Mouse (Mus musculus) CH12.LX (cell line): ENCODE results near the gene Bpifb3. TPM values are rescaled to one million over a fixed set of nuclear protein-coding genes. Genes with fewer than 3 reads are reported as not detected.

Experiments
- DNase-seq: peaks from one replicate; pipeline ENCODE4 v3.0.0-alpha.2; 2013; ENCODE audit errors: extremely low read depth
- H3K27ac ChIP-seq: 2 replicates; pipeline ENCODE4 v1.5.1; 2012; ENCODE audit warnings: low read depth, mild to moderate bottlenecking, control low read depth, moderate library complexity; ENCODE audit not compliant: insufficient read depth
- H3K27me3 ChIP-seq: replicated peaks from 2 replicates; pipeline ENCODE3; 2012; ENCODE audit warnings: inconsistent platforms
- H3K36me3 ChIP-seq, 2 experiments: replicated peaks in 1 of 2; 2 replicates each; pipeline versions ENCODE3 to v1.6.1; 2012; ENCODE audit warnings: inconsistent platforms in 1 of 2, low read length in 1 of 2, mild to moderate bottlenecking in 1 of 2, mixed read lengths in 1 of 2, moderate library complexity in 1 of 2; ENCODE audit not compliant: control insufficient read depth in 1 of 2, insufficient read depth in 1 of 2
- H3K4me1 ChIP-seq, 2 experiments: 2 replicates each; pipeline ENCODE4 v1.6.1; 2012; ENCODE audit warnings: inconsistent platforms in 1 of 2, moderate library complexity in 1 of 2; ENCODE audit not compliant: insufficient read depth in 2 of 2, control insufficient read depth in 1 of 2
- H3K4me2 ChIP-seq: 2 replicates; pipeline ENCODE4 v1.6.1; 2012; ENCODE audit warnings: low read depth, mild to moderate bottlenecking, control low read depth; ENCODE audit not compliant: poor library complexity, insufficient read depth, severe bottlenecking
- H3K4me3 ChIP-seq, 3 experiments: fragments of 150-350 bp in 1 of 3; sonication (generic) in 1 of 3; replicated peaks in 1 of 3; 2 replicates each; pipeline versions ENCODE3 to v1.5.1; 2011 to 2012; ENCODE audit warnings: low read depth in 2 of 3, low read length in 2 of 3, mild to moderate bottlenecking in 2 of 3, moderate library complexity in 2 of 3, control low read depth in 1 of 3, improper control_type of control experiment in 1 of 3, inconsistent platforms in 1 of 3, mixed read lengths in 1 of 3; ENCODE audit not compliant: poor library complexity in 1 of 3
- H3K79me2 ChIP-seq: replicated peaks from 2 replicates; pipeline ENCODE4 v1.6.1; 2012; ENCODE audit warnings: mild to moderate bottlenecking, moderate library complexity; ENCODE audit not compliant: control insufficient read depth, poor library complexity, insufficient read depth, severe bottlenecking; ENCODE audit errors: extremely low read depth
- H3K9ac ChIP-seq: 2 replicates; pipeline ENCODE4 v1.6.1; 2012; ENCODE audit warnings: low read depth, mild to moderate bottlenecking, control low read depth, moderate library complexity; ENCODE audit not compliant: insufficient read depth
- H3K9me3 ChIP-seq: replicated peaks from 2 replicates; pipeline ENCODE3; 2012; ENCODE audit warnings: low read length, inconsistent platforms, mixed read lengths
- E2F4 ChIP-seq: IDR thresholded peaks from 2 replicates; pipeline ENCODE4 v1.6.1; 2011; ENCODE audit warnings: low read depth, low read length, improper control_type of control experiment; ENCODE audit not compliant: insufficient replicate concordance
- ETS1 ChIP-seq: conservative IDR thresholded peaks from 2 replicates; pipeline ENCODE4 v1.6.1; 2012; ENCODE audit warnings: low read depth, mild to moderate bottlenecking, inconsistent platforms, low read length, improper control_type of control experiment, moderate library complexity
- GABPA ChIP-seq: IDR thresholded peaks from 2 replicates; pipeline ENCODE4 v1.6.1; 2012; ENCODE audit warnings: low read depth, low read length, improper control_type of control experiment, inconsistent platforms; ENCODE audit not compliant: insufficient replicate concordance
- HCFC1 ChIP-seq: IDR thresholded peaks from 2 replicates; pipeline ENCODE4 v1.6.1; 2012; ENCODE audit warnings: low read depth, mild to moderate bottlenecking, inconsistent platforms, low read length, improper control_type of control experiment
- IRF4 ChIP-seq: IDR thresholded peaks from 2 replicates; pipeline ENCODE4 v1.6.1; 2014; ENCODE audit warnings: low read depth, mild to moderate bottlenecking, inconsistent platforms, low read length, improper control_type of control experiment
- JUN ChIP-seq: IDR thresholded peaks from 2 replicates; pipeline ENCODE4 v1.6.1; 2011; ENCODE audit warnings: low read depth, mild to moderate bottlenecking, low read length, improper control_type of control experiment, moderate library complexity; ENCODE audit not compliant: insufficient read depth
- NELFE ChIP-seq: IDR thresholded peaks from 2 replicates; pipeline ENCODE4 v1.6.1; 2011; ENCODE audit warnings: low read depth, low read length, improper control_type of control experiment
- NRF1 ChIP-seq: IDR thresholded peaks from 2 replicates; pipeline ENCODE4 v1.6.1; 2014; ENCODE audit warnings: low read depth, mild to moderate bottlenecking, inconsistent platforms, low read length, improper control_type of control experiment, moderate library complexity
- RAD21 ChIP-seq: IDR thresholded peaks from 2 replicates; pipeline ENCODE4 v1.6.1; 2011; ENCODE audit warnings: low read depth, mild to moderate bottlenecking, low read length, improper control_type of control experiment, moderate library complexity
- SIN3A ChIP-seq: IDR thresholded peaks from 2 replicates; pipeline ENCODE4 v1.6.1; 2012; ENCODE audit warnings: low read length, improper control_type of control experiment, inconsistent platforms
- SMC3 ChIP-seq: IDR thresholded peaks from 2 replicates; pipeline ENCODE4 v1.6.1; 2011; ENCODE audit warnings: low read depth, low read length, improper control_type of control experiment
- UBTF ChIP-seq: IDR thresholded peaks from 2 replicates; pipeline ENCODE4 v1.6.1; 2012; ENCODE audit warnings: low read depth, mild to moderate bottlenecking, inconsistent platforms, low read length, improper control_type of control experiment, moderate library complexity
- USF1 ChIP-seq: IDR thresholded peaks from 2 replicates; pipeline ENCODE4 v1.6.1; 2014; ENCODE audit warnings: low read depth, mild to moderate bottlenecking, inconsistent platforms, low read length, improper control_type of control experiment
- USF2 ChIP-seq: conservative IDR thresholded peaks from 2 replicates; pipeline ENCODE4 v1.6.1; 2011; ENCODE audit warnings: low read depth, low read length, improper control_type of control experiment
- ZNF384 ChIP-seq: IDR thresholded peaks from 2 replicates; pipeline ENCODE4 v1.6.1; 2012; ENCODE audit warnings: low read depth, low read length, improper control_type of control experiment, inconsistent platforms
- dilution Hi-C: fragments of 300-500 bp; cut with MboI; formaldehyde crosslinking; loops from 2 replicates; pipeline ENCODE4 v1.14.3; 2020; ENCODE audit warnings: low sequenced_read_pairs; ENCODE audit not compliant: extremely low pct_unique_long_range_greater_than_20kb, extremely low pct_ligation_motif_present
- in situ Hi-C: fragments of 300-500 bp; cut with MboI; formaldehyde crosslinking; loops from 3 replicates; pipeline ENCODE4 v1.14.3; 2019; ENCODE audit warnings: low sequenced_read_pairs, low pct_ligation_motif_present, low pct_unique_long_range_greater_than_20kb, mixed read lengths
- polyA plus RNA-seq: library from polyadenylated mRNA; unstranded; fragments of >175 nt; gene quantifications from 2 replicates; pipeline ENCODE4 v1.2.1, GENCODE M21; 2012; ENCODE audit warnings: low read depth; ENCODE audit not compliant: insufficient read length
- total RNA-seq, 2 experiments: library from RNA; depleted of rRNA; stranded (reverse); fragments of 300-350 nt in 1 of 2; fragments of >200 nt in 1 of 2; gene quantifications; 2 replicates each; pipeline ENCODE4 v1.2.3; 2012 to 2014

Gene Bpifb3
- total and polyA plus RNA-seq, 3 experiments, result not detected

GRCm38 (mm10) chr2:153900088-153900487 is 17.9 kb upstream of the Bpifb3 start, which contains the start of gene Bpifb6:
Gene Bpifb6 (plus strand): TSS chr2:153900388.
- Histone ChIP-seq H3K4me1 (no peaks in the 10 kb centered on the region), H3K27me3 (peaks cover 99% of the 10 kb centered on the region), H3K4me2 (no peak within 1 kb of the TSS), H3K36me3 (no peaks in the 10 kb centered on the region), H3K79me2 (no peaks in the 10 kb centered on the region), H3K9ac (no peak within 1 kb of the TSS), H3K9me3 (no peaks in the 10 kb centered on the region), H3K27ac (no peak within 1 kb of the TSS), H3K4me3 (no peak within 1 kb of the TSS)
- dilution Hi-C loops (no loop called here), in situ Hi-C loops (no loop called here)
- TF ChIP-seq E2F4, result no peak
- no peak for TF ChIP-seq GABPA
- TF ChIP-seq NRF1, result no peak
- no peak for TF ChIP-seq ETS1
- no peak for TF ChIP-seq NELFE
- TF ChIP-seq SMC3, result no peak
- no peak for DNase-seq

- dilution Hi-C loops, result no loop called here
- Histone ChIP-seq H3K9ac (no peak overlapping the region), H3K27me3 (peaks cover 100% of the 10 kb centered on the region), H3K4me3 (no peak overlapping the region), H3K4me1 (no peaks in the 10 kb centered on the region), H3K9me3 (no peaks in the 10 kb centered on the region), H3K36me3 (no peaks in the 10 kb centered on the region)
- TF ChIP-seq SMC3 (no peak), ZNF384 (no peak), IRF4 (no peak), USF1 (no peak), UBTF (no peak), USF2 (no peak), HCFC1 (no peak), NRF1 (no peak), JUN (no peak), RAD21 (no peak), SIN3A (no peak)
- TF ChIP-seq, all 38 proteins: peak for 0
- no peak for DNase-seq
- Histone ChIP-seq H3K27ac (no peak overlapping the region), H3K4me2 (no peak overlapping the region), H3K79me2 (no peaks in the 10 kb centered on the region)
- in situ Hi-C loops, result no loop called here
Observed at GRCm38 (mm10) chr2:153902726-153903125, 15.3 kb upstream of the Bpifb3 start.
